Mouse (Mus musculus) testis, adult 2 months (tissue): ENCODE measurements around the gene Aldh1b1. TPM values are rescaled to one million over a fixed set of nuclear protein-coding genes. Genes with fewer than 3 reads are reported as not detected.

Experiments used
- H3K27ac ChIP-seq: fragments of 200-500 bp; 2 replicates; pipeline ENCODE4 v1.5.1; 2012; ENCODE audit warnings: low read depth, low read length; ENCODE audit not compliant: control insufficient read depth, insufficient read depth
- H3K27me3 ChIP-seq: fragments of 200-500 bp; 2 replicates; pipeline ENCODE4 v1.6.1; 2012; ENCODE audit warnings: mild to moderate bottlenecking, low read length, moderate library complexity; ENCODE audit not compliant: control insufficient read depth, insufficient read depth
- H3K36me3 ChIP-seq: fragments of 200-500 bp; 2 replicates; pipeline ENCODE4 v1.6.1; 2012; ENCODE audit warnings: mild to moderate bottlenecking, low read length; ENCODE audit not compliant: control insufficient read depth, insufficient read depth
- H3K4me1 ChIP-seq: fragments of 200-500 bp; 2 replicates; pipeline ENCODE4 v1.6.1; 2012; ENCODE audit warnings: low read length; ENCODE audit not compliant: control insufficient read depth, insufficient read depth
- H3K4me3 ChIP-seq: fragments of 200-500 bp; 2 replicates; pipeline ENCODE4 v1.5.1; 2012; ENCODE audit warnings: low read depth, mild to moderate bottlenecking, low read length, moderate library complexity, mixed read lengths; ENCODE audit not compliant: control insufficient read depth
- CTCF ChIP-seq: fragments of 200-500 bp; IDR thresholded peaks from 2 replicates; pipeline ENCODE4 v1.5.1; 2012; ENCODE audit warnings: low read depth, mild to moderate bottlenecking, inconsistent platforms, low read length, moderate library complexity; ENCODE audit not compliant: control insufficient read depth, insufficient read depth, insufficient replicate concordance
- POLR2A ChIP-seq: fragments of 200-500 bp; IDR thresholded peaks from 2 replicates; pipeline ENCODE4 v1.6.1; 2012; ENCODE audit warnings: low read depth, mild to moderate bottlenecking, inconsistent platforms, low read length, moderate library complexity; ENCODE audit not compliant: control insufficient read depth
- polyA plus RNA-seq: library from polyadenylated mRNA; depleted of rRNA; stranded (reverse); fragments of >200 nt; gene quantifications from 2 replicates; pipeline ENCODE4 v1.2.3, GENCODE M21; 2012

Gene Aldh1b1
- polyA plus RNA-seq, 1 experiment, result 9.8 TPM

GRCm38 (mm10) chr4:45829907-45830759 lies 31.3 kb downstream of the Aldh1b1 start:
- Histone ChIP-seq H3K4me1 (no peaks in the 10 kb centered on the region; the same call in 1 of the 2 replicates), H3K36me3 (no peaks in the 10 kb centered on the region), H3K27ac (no peak overlapping the region), H3K27me3 (no peaks in the 10 kb centered on the region), H3K4me3 (no peak overlapping the region)
- TF ChIP-seq POLR2A (no peak), CTCF (no peak)

DNA sequence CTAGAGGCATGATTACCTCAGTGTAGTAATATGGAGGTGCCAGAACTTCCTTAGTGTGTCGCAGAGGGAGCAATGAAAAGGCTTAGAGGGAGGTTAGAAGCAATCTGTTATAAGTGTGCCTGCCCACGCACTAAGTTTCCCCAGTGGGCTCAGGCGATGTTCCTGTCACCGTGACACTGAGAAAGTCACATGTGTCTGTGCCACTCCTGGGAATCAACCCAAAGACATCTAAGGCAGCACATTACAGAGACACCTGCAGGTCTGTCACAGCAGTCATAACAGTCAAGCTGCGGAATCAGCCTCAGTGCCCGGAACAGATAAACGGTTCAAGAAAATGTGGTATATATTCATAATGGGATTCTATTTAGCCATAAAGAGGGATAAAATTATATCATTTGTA lies 33.2 kb downstream of the Aldh1b1 start:
- H3K36me3 ChIP-seq, result no peaks in the 10 kb centered on the region
- TF ChIP-seq CTCF (no peak), POLR2A (no peak)
- H3K4me3 ChIP-seq, result no peak overlapping the region
- H3K27ac ChIP-seq, result no peak overlapping the region
- H3K4me1 ChIP-seq, result no peaks in the 10 kb centered on the region
- H3K27me3 ChIP-seq, result no peaks in the 10 kb centered on the region

DNA sequence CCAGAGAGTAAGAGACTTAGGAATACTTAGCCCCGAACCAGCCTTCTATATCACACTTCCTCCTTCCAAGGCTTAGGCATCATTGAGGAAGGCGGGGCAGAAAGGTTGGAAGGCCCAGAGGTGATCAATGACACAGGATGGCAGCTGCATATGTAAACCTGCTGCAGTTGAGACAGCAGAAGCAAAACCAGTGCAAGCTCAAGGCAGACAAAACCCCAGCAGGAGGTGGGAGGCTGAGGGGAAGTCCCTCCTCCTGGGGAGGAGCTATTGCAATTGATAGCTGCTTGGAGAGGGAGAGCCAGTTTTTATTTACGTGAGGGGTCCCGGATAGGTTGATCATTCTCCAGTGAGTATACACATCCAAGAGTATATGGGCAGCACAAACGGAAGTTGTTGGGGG lies 34.6 kb downstream of the Aldh1b1 start:
- H3K27ac ChIP-seq, result no peak overlapping the region
- no peaks in the 10 kb centered on the region for H3K4me1 ChIP-seq
- H3K36me3 ChIP-seq, result no peaks in the 10 kb centered on the region
- H3K4me3 ChIP-seq, result no peak overlapping the region
- no peaks in the 10 kb centered on the region for H3K27me3 ChIP-seq
- no peak for TF ChIP-seq CTCF
- no peak for TF ChIP-seq POLR2A

DNA sequence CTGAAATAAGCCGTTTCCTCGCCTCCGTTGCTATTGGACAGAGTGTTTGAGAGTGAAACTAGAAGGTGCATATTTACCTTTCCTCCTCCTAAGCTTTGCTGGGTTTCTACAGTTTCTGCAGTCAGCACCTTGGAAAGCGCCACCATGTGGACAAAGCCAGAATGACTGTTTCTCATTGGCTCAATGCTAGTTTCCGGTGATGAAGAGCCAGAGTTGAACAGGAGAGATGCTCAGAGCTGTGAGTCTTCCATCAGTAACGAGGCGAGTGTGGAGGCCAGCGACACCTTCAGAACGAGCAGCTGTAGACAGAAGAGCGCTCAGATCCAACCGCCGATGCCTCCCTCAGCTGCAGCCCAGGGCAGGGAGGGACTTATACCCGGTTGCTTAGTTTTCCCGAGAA lies 45.5 kb downstream of the Aldh1b1 start:
- Histone ChIP-seq H3K4me1 (peaks cover 8% of the 10 kb centered on the region), H3K4me3 (peak overlapping the region; percentile 40), H3K27me3 (no peaks in the 10 kb centered on the region), H3K27ac (no peak overlapping the region), H3K36me3 (no peaks in the 10 kb centered on the region)
- TF ChIP-seq POLR2A, result no peak
- TF ChIP-seq CTCF, result no peak

DNA sequence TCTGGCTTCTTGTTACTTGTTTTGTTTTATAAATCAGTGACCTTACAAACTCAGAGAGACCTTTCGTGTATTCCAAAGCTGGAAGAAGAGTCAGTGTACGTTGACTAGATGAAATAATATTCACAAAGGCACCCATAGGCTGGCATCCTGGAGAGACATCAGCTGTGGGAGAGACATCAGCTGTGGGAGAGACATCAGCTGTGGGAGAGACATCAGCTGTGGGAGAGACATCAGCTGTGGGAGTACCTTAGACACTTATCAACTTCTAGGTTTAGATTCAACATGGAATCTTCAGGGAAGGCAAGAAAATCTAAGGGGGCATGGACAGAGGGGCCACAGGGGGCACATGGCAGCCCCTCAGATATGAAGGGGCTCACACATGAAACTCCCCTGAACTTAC lies 47.4 kb downstream of the Aldh1b1 start:
- no peak for TF ChIP-seq POLR2A
- TF ChIP-seq CTCF, result no peak
- Histone ChIP-seq H3K4me3 (no peak overlapping the region), H3K27me3 (no peaks in the 10 kb centered on the region), H3K4me1 (peaks cover 8% of the 10 kb centered on the region), H3K36me3 (no peaks in the 10 kb centered on the region), H3K27ac (no peak overlapping the region)

DNA sequence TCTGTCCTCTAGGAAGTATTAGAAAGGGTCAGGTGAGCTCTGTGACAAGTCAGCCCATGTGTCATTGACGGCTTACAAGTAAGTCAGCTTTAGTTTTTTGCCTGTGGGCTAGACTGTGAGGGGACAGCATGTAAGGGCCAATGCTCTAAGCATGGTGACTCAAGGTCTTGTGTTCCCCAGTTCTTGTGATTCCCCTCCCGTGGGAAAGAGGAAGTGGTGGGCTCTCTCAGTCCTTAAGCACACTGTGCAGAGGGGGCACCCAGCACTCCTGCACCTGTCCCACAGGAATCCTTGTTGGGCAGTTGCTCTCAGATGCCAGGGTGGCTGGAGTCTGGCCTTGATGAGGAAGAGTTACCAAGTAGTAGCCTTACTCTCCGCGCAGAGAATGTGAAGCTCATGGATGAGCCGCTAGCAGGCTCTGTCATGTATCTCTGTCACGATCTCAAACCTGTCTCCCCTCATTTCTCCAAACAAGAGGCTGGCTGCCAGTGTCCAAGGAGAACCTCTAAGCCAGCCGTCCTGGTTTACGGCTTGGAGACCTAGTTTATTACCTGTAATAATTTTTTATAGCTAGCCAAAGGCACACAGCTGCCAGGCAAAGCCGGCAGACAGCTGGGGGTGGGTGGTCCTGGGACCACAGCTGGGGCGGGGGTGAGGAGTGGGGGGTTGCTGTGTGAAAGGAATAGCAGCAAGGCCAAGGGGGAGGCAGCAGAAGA lies 49.4 kb downstream of the Aldh1b1 start, which contains the start of gene Stra6l:
Gene Stra6l (plus strand): TSS at position 556 of the 716 bp plus-strand sequence.
- Histone ChIP-seq H3K4me1 (peaks cover 8% of the 10 kb centered on the region), H3K27ac (no peak within 1 kb of the TSS), H3K36me3 (no peaks in the 10 kb centered on the region), H3K4me3 (no peak within 1 kb of the TSS), H3K27me3 (no peaks in the 10 kb centered on the region)
- no peak for TF ChIP-seq CTCF
- TF ChIP-seq POLR2A, result no peak

GRCm38 (mm10) chr4:45848825-45849156 lies 50.0 kb downstream of the Aldh1b1 start:
- H3K27ac ChIP-seq, result no peak overlapping the region
- H3K36me3 ChIP-seq, result no peaks in the 10 kb centered on the region
- H3K4me1 ChIP-seq, result peaks cover 8% of the 10 kb centered on the region
- no peak overlapping the region for H3K4me3 ChIP-seq
- H3K27me3 ChIP-seq, result no peaks in the 10 kb centered on the region
- TF ChIP-seq CTCF (no peak), POLR2A (no peak)
